ENCODE assay signal across 10 mouse cellular contexts in the genomic region with DNA sequence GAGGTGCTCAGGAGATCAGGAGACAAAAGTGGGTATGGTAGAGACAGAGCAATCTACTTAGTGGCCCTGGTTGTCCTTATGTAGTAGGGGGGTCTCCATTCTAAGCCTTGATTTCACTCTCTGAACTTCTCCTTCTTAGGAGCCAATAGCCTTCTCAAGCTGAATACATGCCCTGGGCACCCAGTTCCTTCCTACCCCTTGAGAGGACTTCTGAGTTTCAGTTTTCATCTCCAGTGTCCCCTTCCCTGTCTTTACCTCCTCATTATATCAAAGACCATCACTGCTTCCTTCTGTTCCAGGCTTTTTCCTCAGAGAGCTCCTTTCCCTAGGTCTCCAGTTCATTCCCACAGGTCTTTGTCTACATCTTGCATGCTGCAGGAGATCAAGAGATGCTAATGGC. TPM values are rescaled to one million over a fixed set of nuclear protein-coding genes. Genes with fewer than 3 reads are reported as not detected.
A peak's percentile ranks its signal among the peaks of the same experiment; 100 is the strongest.
DNase-seq lines count a peak whose midpoint lies in the region; ATAC-seq and TF ChIP-seq lines count a peak whose summit lies in the region.
"Had no signal": no experiment of that assay in that cellular context is flagged by ENCODE, and none has a peak within 500 bp of the region (broad histone marks: within the 10 kb centered on the region; RNA-seq: fewer than 3 reads in every experiment).

No protein-coding gene starts in this region.

- peaks cover 40% of the 10 kb centered on the region for H3K4me1 ChIP-seq in kidney, embryonic 16.5 days (ENCODE audit: insufficient read depth, low read length)
- H3K4me1 ChIP-seq in embryonic fibroblast, embryonic 13.5 days (ENCODE audit: control insufficient read depth, insufficient read depth, low read length), result peaks cover 20% of the 10 kb centered on the region
- peaks cover 22% of the 10 kb centered on the region for H3K4me1 ChIP-seq in limb, embryonic 11.5 days (ENCODE audit: control insufficient read depth, insufficient read depth, low read length)
- H3K4me1 ChIP-seq in neural tube, embryonic 12.5 days, result peaks cover 20% of the 10 kb centered on the region

- peaks cover 8% of the 10 kb centered on the region; the same call in 1 of the 2 replicates for H3K36me3 ChIP-seq in kidney, embryonic 16.5 days (ENCODE audit: insufficient read depth, low read length)
- peaks cover 3% of the 10 kb centered on the region; the same call in 1 of the 2 replicates for H3K36me3 ChIP-seq in limb, embryonic 11.5 days (ENCODE audit: control insufficient read depth, insufficient read depth, low read length)
- peaks cover 23% of the 10 kb centered on the region for H3K36me3 ChIP-seq in neural tube, embryonic 12.5 days

- peaks cover 34% of the 10 kb centered on the region for H3K27me3 ChIP-seq in kidney, embryonic 16.5 days (ENCODE audit: insufficient read depth, low read length)
- peaks cover 4% of the 10 kb centered on the region; the same call in 1 of the 2 replicates for H3K27me3 ChIP-seq in limb, embryonic 11.5 days (ENCODE audit: control insufficient read depth, insufficient read depth, low read length)
- peaks cover 72% of the 10 kb centered on the region for H3K27me3 ChIP-seq in neural tube, embryonic 12.5 days (replicated peaks)

- H3K9ac ChIP-seq in kidney, embryonic 16.5 days (replicated peaks; ENCODE audit: low read length), result peak overlapping the region; percentile 89
- peak overlapping the region; percentile 94 for H3K9ac ChIP-seq in limb, embryonic 11.5 days (ENCODE audit: low read length)
- H3K9ac ChIP-seq in neural tube, embryonic 12.5 days, result peak overlapping the region; percentile 70

- TF ChIP-seq CTCF in embryonic fibroblast, embryonic 13.5 days (IDR thresholded peaks at IDR 0.05; ENCODE audit: borderline replicate concordance, insufficient read depth, low read length), result no peak

- no peak for TF ChIP-seq POLR2A in embryonic fibroblast, embryonic 13.5 days (IDR thresholded peaks at IDR 0.05; ENCODE audit: low read depth, low read length)

- ATAC-seq in kidney, embryonic 16.5 days (ENCODE audit: low FRiP score, low TSS enrichment), result no peak
- no peak for ATAC-seq in limb, embryonic 11.5 days (ENCODE audit: insufficient number of reproducible peaks, low FRiP score, low TSS enrichment, low read depth)
- ATAC-seq in neural tube, embryonic 12.5 days (ENCODE audit: low FRiP score, low read depth), result no peak

- peak overlapping the region; percentile 87 for H3K27ac ChIP-seq in kidney, embryonic 16.5 days (ENCODE audit: low read length)
- peak overlapping the region; percentile 61 for H3K27ac ChIP-seq in embryonic fibroblast, embryonic 13.5 days (ENCODE audit: insufficient read depth, low read length)
- peak overlapping the region; percentile 92 for H3K27ac ChIP-seq in limb, embryonic 11.5 days (replicated peaks; ENCODE audit: low read depth, low read length)
- H3K27ac ChIP-seq in neural tube, embryonic 12.5 days, result no peak overlapping the region

- DNase-seq in kidney, postnatal 36 days, result no peak
- DNase-seq in limb, embryonic 11.5 days (ENCODE audit: low spot score), result no peak
- no peak for DNase-seq in spleen, postnatal 10 days (ENCODE audit: low spot score in 2 of 2)
- DNase-seq in thymus, postnatal 14 days, result no peak
- no peak for DNase-seq in cerebellum, adult 11-12 months
- DNase-seq: cerebellum, adult 9-11 months had no signal

- H3K9me3 ChIP-seq in kidney, embryonic 16.5 days (ENCODE audit: low read length), result no peaks in the 10 kb centered on the region
- H3K9me3 ChIP-seq in limb, embryonic 11.5 days (ENCODE audit: control insufficient read depth, low read length), result no peaks in the 10 kb centered on the region
- no peaks in the 10 kb centered on the region for H3K9me3 ChIP-seq in neural tube, embryonic 12.5 days

- peak overlapping the region; percentile 65 for H3K4me3 ChIP-seq in kidney, embryonic 16.5 days (ENCODE audit: low read length)
- H3K4me3 ChIP-seq in embryonic fibroblast, embryonic 13.5 days (ENCODE audit: insufficient read depth, low read length), result peak overlapping the region; percentile 21; the same call in 1 of the 2 replicates
- peak overlapping the region; percentile 81 for H3K4me3 ChIP-seq in limb, embryonic 11.5 days (ENCODE audit: low read depth, low read length)
- H3K4me3 ChIP-seq in neural tube, embryonic 12.5 days, result peak overlapping the region; percentile 53; the same call in 1 of the 2 replicates

- peak overlapping the region; percentile 81 for H3K4me2 ChIP-seq in kidney, embryonic 16.5 days (replicated peaks; ENCODE audit: low read depth, low read length)
- H3K4me2 ChIP-seq in limb, embryonic 11.5 days (ENCODE audit: low read depth, severe bottlenecking), result peak overlapping the region; percentile 82
- H3K4me2 ChIP-seq in neural tube, embryonic 12.5 days (replicated peaks), result peak overlapping the region; percentile 74

RNA-seq across cellular contexts. Expression of a gene that starts 0.6 kb away (rescaled TPM):
- 8.1 and 8.9 TPM in 2 replicates for polyA plus RNA-seq in kidney, embryonic 16.5 days (2015; fragmentation: Nextera tagmentation; extraction: Ambion mirVana)
- 46.1 and 46.5 TPM in 2 replicates for polyA plus RNA-seq in embryonic fibroblast, embryonic 13.5 days (2011; ENCODE audit: insufficient read length, low read depth, missing spikeins)
- polyA plus RNA-seq in limb, embryonic 11.5 days (2014; fragmentation: Nextera tagmentation; extraction: Ambion mirVana), result 23.4 and 26.4 TPM in 2 replicates
- polyA plus RNA-seq in neural tube, embryonic 12.5 days (2016; fragmentation: Nextera tagmentation; extraction: Ambion mirVana), result 13.5 and 13.9 TPM in 2 replicates

RNA-seq across cellular contexts. Expression of a gene that starts 36.4 kb away (rescaled TPM):
- polyA plus RNA-seq in kidney, embryonic 16.5 days (2015; fragmentation: Nextera tagmentation; extraction: Ambion mirVana), result 0.09 TPM in 1 of 2 replicates, not detected in the other
- not detected in 2 replicates for polyA plus RNA-seq in embryonic fibroblast, embryonic 13.5 days (2011; ENCODE audit: insufficient read length, low read depth, missing spikeins)
- polyA plus RNA-seq in limb, embryonic 11.5 days (2014; fragmentation: Nextera tagmentation; extraction: Ambion mirVana), result 0.73 and 0.77 TPM in 2 replicates
- 1.1 and 1.6 TPM in 2 replicates for polyA plus RNA-seq in neural tube, embryonic 12.5 days (2016; fragmentation: Nextera tagmentation; extraction: Ambion mirVana)
- polyA plus RNA-seq: spleen, adult 2 months had no signal

RNA-seq across cellular contexts. Expression of a gene that starts 37.1 kb away (rescaled TPM):
- 69.8 and 72.0 TPM in 2 replicates for polyA plus RNA-seq in kidney, embryonic 16.5 days (2015; fragmentation: Nextera tagmentation; extraction: Ambion mirVana)
- polyA plus RNA-seq in embryonic fibroblast, embryonic 13.5 days (2011; ENCODE audit: insufficient read length, low read depth, missing spikeins), result 53.4 and 63.8 TPM in 2 replicates
- polyA plus RNA-seq in limb, embryonic 11.5 days (2014; fragmentation: Nextera tagmentation; extraction: Ambion mirVana), result 68.2 and 68.7 TPM in 2 replicates
- 63.6 and 66.6 TPM in 2 replicates for polyA plus RNA-seq in neural tube, embryonic 12.5 days (2016; fragmentation: Nextera tagmentation; extraction: Ambion mirVana)

RNA-seq across cellular contexts. Expression of a gene that starts 41.6 kb away (rescaled TPM):
- polyA plus RNA-seq in kidney, embryonic 16.5 days (2015; fragmentation: Nextera tagmentation; extraction: Ambion mirVana), result 35.7 and 48.6 TPM in 2 replicates
- 0.90 and 1.4 TPM in 2 replicates for polyA plus RNA-seq in embryonic fibroblast, embryonic 13.5 days (2011; ENCODE audit: insufficient read length, low read depth, missing spikeins)
- 3.0 and 3.2 TPM in 2 replicates for polyA plus RNA-seq in limb, embryonic 11.5 days (2014; fragmentation: Nextera tagmentation; extraction: Ambion mirVana)
- polyA plus RNA-seq in neural tube, embryonic 12.5 days (2016; fragmentation: Nextera tagmentation; extraction: Ambion mirVana), result 3.7 and 4.7 TPM in 2 replicates

Comparison
In these comparisons a context has a peak if more than half of its experiments do, and no peak if none do; other contexts are left out.
1. H3K4me3 ChIP-seq: peak in every context shown above with its lines; median percentile 81 in limb, embryonic 11.5 days; 65 in kidney, embryonic 16.5 days; 53 in neural tube, embryonic 12.5 days; 21 in embryonic fibroblast, embryonic 13.5 days.